Mouse (Mus musculus) heart, embryonic 15.5 days (tissue): Measurements from ENCODE around the gene Zfp691. TPM values are rescaled to one million over a fixed set of nuclear protein-coding genes. Genes with fewer than 3 reads are reported as not detected.

Source experiments
- ATAC-seq: fragments of 200-750 bp; cut with Nextera tagmentation; replicated peaks from 2 replicates; pipeline ENCODE4 v1.8.0; 2017; ENCODE audit warnings: low read depth, moderate TSS enrichment; ENCODE audit not compliant: insufficient number of reproducible peaks, insufficient read depth, low FRiP score
- H3K27ac ChIP-seq: fragments of 300-500 bp; sonication (generic); 2 replicates; pipeline ENCODE4 v1.5.1; 2015; ENCODE audit warnings: mild to moderate bottlenecking, inconsistent platforms
- H3K27me3 ChIP-seq: fragments of 300-500 bp; sonication (generic); 2 replicates; pipeline ENCODE4 v1.6.1; 2015; ENCODE audit warnings: inconsistent platforms
- H3K36me3 ChIP-seq: fragments of 300-500 bp; sonication (generic); 2 replicates; pipeline ENCODE4 v1.6.1; 2015; ENCODE audit warnings: mild to moderate bottlenecking, inconsistent platforms
- H3K4me1 ChIP-seq: fragments of 300-500 bp; sonication (generic); replicated peaks from 2 replicates; pipeline ENCODE4 v1.6.1; 2015; ENCODE audit warnings: inconsistent platforms
- H3K4me2 ChIP-seq: fragments of 300-500 bp; sonication (generic); 2 replicates; pipeline ENCODE4 v1.6.1; 2015; ENCODE audit warnings: inconsistent platforms, mild to moderate bottlenecking, moderate library complexity
- H3K4me3 ChIP-seq: fragments of 300-500 bp; sonication (generic); 2 replicates; pipeline ENCODE4 v1.5.1; 2015; ENCODE audit warnings: mild to moderate bottlenecking, inconsistent platforms
- H3K9ac ChIP-seq: fragments of 300-500 bp; sonication (generic); 2 replicates; pipeline ENCODE4 v1.6.1; 2015; ENCODE audit warnings: mild to moderate bottlenecking, inconsistent platforms
- H3K9me3 ChIP-seq: fragments of 300-500 bp; sonication (generic); replicated peaks from 2 replicates; pipeline ENCODE4 v1.6.1; 2016; ENCODE audit warnings: inconsistent platforms
- whole genome bisulfite sequencing: fragments of 180-500 bp; shearing (Covaris S2); methylation state at CpG from one replicate; pipeline ENCODE4 v1.1.7; 2015; ENCODE audit warnings: mixed read lengths; 5-methylcytosine and 5-hydroxymethylcytosine counted together
- polyA plus RNA-seq: library from polyadenylated mRNA; unstranded; fragments of >200 nt; fragmentation: Nextera tagmentation; extraction: Ambion mirVana; gene quantifications from 2 replicates; pipeline ENCODE4 v1.2.1, GENCODE M21; 2015

Zfp691 gene
- polyA plus RNA-seq, 1 experiment from 2014 or later: 10.6 TPM

DNA sequence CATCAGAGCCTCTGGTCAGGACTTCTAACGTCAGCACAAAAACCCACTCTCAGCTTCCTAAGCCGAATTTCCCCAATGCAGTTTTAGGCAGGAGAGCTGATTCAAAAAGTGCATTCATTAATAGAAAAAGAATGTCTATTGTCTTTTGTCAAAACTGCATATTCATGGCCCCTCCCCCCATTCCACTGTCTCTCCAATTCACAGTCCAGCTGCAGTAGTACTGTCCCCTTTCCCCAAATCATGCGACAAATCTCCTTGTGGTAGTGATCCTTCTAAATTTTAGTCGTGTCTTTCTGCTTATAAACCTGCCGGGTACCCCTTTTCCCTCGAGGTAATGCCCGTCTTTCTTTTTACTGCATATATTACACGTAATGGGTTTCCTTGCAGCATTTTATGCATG lies 35.2 kb downstream of the Zfp691 start:
- H3K4me2 ChIP-seq: no peak overlapping the region
- WGBS: 68% methylated on average over 8 of the region's 8 CpGs
- peaks cover 41% of the 10 kb centered on the region for H3K36me3 ChIP-seq
- no peak overlapping the region for H3K4me3 ChIP-seq
- no peak overlapping the region for H3K27ac ChIP-seq
- peaks cover 16% of the 10 kb centered on the region for H3K4me1 ChIP-seq
- H3K27me3 ChIP-seq: no peaks in the 10 kb centered on the region
- no peak overlapping the region for H3K9ac ChIP-seq
- no peaks in the 10 kb centered on the region for H3K9me3 ChIP-seq
- ATAC-seq: no peak

GRCm38 (mm10) chr4:119138171-119138570 lies 35.8 kb downstream of the Zfp691 start:
- 25% methylated on average over 18 of the region's 18 CpGs for WGBS
- no peaks in the 10 kb centered on the region for H3K27me3 ChIP-seq
- H3K9ac ChIP-seq: no peak overlapping the region
- H3K27ac ChIP-seq: 0 out of 2 replicates have a peak overlapping the region, but pooled peaks have one; percentile 6
- peak overlapping the region; percentile 35 for H3K4me2 ChIP-seq
- ATAC-seq: 0 out of 2 replicates have a peak, but pooled peaks have one; percentile 32
- H3K4me3 ChIP-seq: no peak overlapping the region
- H3K4me1 ChIP-seq: peaks cover 16% of the 10 kb centered on the region
- H3K9me3 ChIP-seq: no peaks in the 10 kb centered on the region
- H3K36me3 ChIP-seq: peaks cover 47% of the 10 kb centered on the region

DNA sequence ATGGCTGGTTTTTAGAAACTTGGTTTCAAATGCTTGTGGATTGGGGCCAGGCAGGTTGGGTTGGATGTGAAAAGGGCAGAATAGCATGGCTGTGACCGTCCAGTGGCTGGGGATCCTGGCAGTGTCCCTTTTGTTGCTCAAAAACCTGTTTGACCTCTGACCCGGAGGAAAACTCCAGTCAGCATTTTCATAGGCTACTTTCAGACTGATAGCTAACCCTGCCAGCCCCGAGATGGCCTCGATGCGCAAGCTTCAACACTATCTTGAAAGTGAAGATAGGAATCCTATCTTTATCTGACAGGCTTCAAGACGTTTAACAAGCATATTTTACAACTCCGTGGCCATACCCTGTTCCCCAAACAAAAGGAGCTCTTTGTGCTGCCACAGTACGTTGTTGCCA lies 36.7 kb downstream of the Zfp691 start:
- Histone ChIP-seq H3K9me3 (no peaks in the 10 kb centered on the region), H3K27me3 (no peaks in the 10 kb centered on the region), H3K36me3 (peaks cover 55% of the 10 kb centered on the region), H3K27ac (no peak overlapping the region), H3K4me3 (no peak overlapping the region), H3K4me2 (no peak overlapping the region), H3K9ac (no peak overlapping the region), H3K4me1 (peaks cover 13% of the 10 kb centered on the region)
- 50% methylated on average over 8 of the region's 8 CpGs for WGBS
- ATAC-seq: no peak

DNA sequence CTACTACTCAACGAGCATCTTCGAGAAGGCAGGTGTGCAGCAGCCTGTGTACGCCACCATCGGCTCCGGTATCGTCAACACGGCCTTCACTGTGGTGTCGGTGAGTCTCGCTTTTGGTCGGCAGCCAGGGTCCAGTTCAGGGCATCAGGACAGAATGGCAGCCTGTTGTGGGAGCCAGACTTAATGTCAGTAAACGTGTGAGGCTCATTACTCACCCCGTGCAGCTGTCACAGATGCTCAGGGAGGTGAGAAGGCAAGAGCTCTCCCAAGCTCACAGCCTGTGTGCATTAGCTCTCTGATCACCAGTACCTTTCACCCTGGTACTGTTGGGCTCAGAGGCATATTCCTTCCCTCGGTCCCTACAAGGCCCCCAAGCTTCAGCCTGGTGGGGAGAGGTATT lies 40.1 kb downstream of the Zfp691 start:
- Histone ChIP-seq H3K36me3 (peaks cover 60% of the 10 kb centered on the region), H3K4me1 (peaks cover 18% of the 10 kb centered on the region), H3K27me3 (no peaks in the 10 kb centered on the region), H3K4me3 (no peak overlapping the region), H3K9me3 (no peaks in the 10 kb centered on the region), H3K27ac (no peak overlapping the region), H3K4me2 (no peak overlapping the region), H3K9ac (no peak overlapping the region)
- 92% methylated on average over 13 of the region's 13 CpGs for WGBS
- no peak for ATAC-seq

GRCm38 (mm10) chr4:119133306-119133705 lies 40.7 kb downstream of the Zfp691 start:
- H3K36me3 ChIP-seq: peaks cover 60% of the 10 kb centered on the region
- no peak for ATAC-seq
- no peak overlapping the region for H3K4me3 ChIP-seq
- WGBS: 87% methylated on average over 13 of the region's 13 CpGs
- no peaks in the 10 kb centered on the region for H3K9me3 ChIP-seq
- peaks cover 21% of the 10 kb centered on the region for H3K4me1 ChIP-seq
- H3K27me3 ChIP-seq: no peaks in the 10 kb centered on the region
- no peak overlapping the region for H3K4me2 ChIP-seq
- no peak overlapping the region for H3K27ac ChIP-seq
- no peak overlapping the region for H3K9ac ChIP-seq

DNA sequence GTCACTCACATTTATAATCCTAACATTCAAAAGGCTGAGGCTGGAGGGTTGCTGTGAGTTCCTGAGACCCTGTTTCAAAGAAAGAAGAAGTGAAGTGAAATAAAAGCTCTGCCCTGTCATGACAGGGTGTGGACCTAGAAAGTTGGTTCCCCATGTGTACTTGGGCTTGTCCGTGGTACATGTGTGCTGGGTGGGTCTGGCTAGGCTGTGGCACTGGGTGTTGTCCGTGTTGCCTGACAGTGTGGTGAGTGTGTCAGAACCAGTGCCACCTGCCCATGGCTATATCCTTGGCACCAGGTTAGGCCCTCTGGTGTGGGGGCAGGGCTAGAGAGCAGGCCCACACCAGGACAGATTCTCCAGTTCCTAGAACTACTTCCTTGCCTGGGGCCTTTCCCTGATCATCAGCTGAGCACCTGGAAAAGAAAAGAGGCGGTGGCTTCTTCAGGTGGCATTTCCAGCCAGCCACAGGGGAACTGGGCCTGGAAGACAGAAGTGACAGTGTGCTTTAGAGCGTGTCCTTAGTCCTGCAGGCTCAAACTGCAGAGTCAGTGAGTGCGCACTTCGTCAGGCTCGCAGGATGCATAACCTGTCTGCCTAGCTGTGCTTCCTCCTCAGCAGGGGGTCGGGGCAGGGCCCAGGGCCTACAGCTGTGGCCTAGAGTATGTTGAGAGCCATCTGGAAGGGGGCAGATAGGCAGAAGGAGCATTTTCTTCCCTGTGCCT lies 42.6 kb downstream of the Zfp691 start:
- 83% methylated on average over 8 of the region's 8 CpGs for WGBS
- no peak overlapping the region for H3K4me3 ChIP-seq
- H3K9ac ChIP-seq: no peak overlapping the region

DNA sequence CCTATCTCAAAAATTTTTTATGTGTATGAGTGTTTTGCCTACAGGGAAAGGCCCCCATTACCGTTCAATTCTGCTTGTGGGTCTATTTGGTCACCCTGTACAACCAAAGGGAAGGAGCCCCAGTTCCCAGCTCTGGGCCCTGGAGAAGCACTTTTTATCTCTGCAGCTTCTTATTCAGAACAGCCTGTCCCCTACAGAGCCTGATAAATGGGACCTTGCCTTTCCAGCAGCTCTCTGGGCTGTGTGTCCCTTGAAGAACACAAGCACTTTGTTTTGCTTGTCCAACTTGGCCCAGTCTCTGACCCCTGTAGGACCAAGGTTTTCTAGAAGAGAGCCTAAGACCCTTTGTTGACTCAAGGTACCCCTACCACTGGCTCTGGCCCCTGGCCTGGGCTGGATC lies 44.9 kb downstream of the Zfp691 start:
- no peak overlapping the region for H3K4me2 ChIP-seq
- no peaks in the 10 kb centered on the region for H3K9me3 ChIP-seq
- H3K4me3 ChIP-seq: no peak overlapping the region
- whole genome bisulfite sequencing: 63% methylated on average over 1 of the region's 1 CpGs
- H3K4me1 ChIP-seq: peaks cover 53% of the 10 kb centered on the region
- H3K27me3 ChIP-seq: no peaks in the 10 kb centered on the region
- no peak overlapping the region for H3K27ac ChIP-seq
- ATAC-seq: no peak
- H3K9ac ChIP-seq: no peak overlapping the region
- peaks cover 23% of the 10 kb centered on the region for H3K36me3 ChIP-seq

More for the DNA sequence above, 42.6 kb downstream of the Zfp691 start:
- Histone ChIP-seq H3K4me2 (no peak overlapping the region), H3K27ac (no peak overlapping the region), H3K27me3 (no peaks in the 10 kb centered on the region), H3K4me1 (peaks cover 30% of the 10 kb centered on the region), H3K9me3 (no peaks in the 10 kb centered on the region), H3K36me3 (peaks cover 45% of the 10 kb centered on the region)
- ATAC-seq: no peak

DNA sequence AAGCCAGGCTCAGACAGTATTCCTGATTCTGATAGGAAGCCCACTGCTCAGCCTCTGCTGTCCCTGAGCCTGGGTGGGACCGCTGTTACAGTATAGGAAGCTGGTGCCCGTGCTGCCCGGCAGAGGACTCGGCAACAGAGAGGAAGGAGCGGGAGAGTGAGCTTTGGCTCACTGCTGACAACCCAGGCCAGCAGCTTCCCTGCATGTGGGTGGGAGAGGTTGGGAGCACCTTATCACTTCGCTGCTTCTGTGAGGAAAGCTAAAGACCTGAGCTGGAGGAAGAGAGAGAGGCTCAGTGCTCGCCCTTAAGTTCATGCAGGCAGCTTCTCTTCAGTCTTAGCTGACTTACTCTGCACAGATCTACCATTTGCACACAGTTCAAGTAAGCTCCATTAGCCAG lies 45.4 kb downstream of the Zfp691 start:
- Histone ChIP-seq H3K4me3 (no peak overlapping the region), H3K27ac (peak overlapping the region; percentile 55), H3K9me3 (no peaks in the 10 kb centered on the region), H3K4me2 (no peak overlapping the region), H3K4me1 (peaks cover 58% of the 10 kb centered on the region), H3K36me3 (peaks cover 17% of the 10 kb centered on the region), H3K27me3 (no peaks in the 10 kb centered on the region), H3K9ac (0 out of 2 replicates have a peak overlapping the region, but pooled peaks have one; percentile 5)
- ATAC-seq: no peak
- 36% methylated on average over 7 of the region's 7 CpGs for WGBS

GRCm38 (mm10) chr4:119127229-119127628 lies 46.8 kb downstream of the Zfp691 start:
- Histone ChIP-seq H3K27me3 (no peaks in the 10 kb centered on the region), H3K4me2 (no peak overlapping the region), H3K9me3 (no peaks in the 10 kb centered on the region), H3K9ac (no peak overlapping the region), H3K4me1 (peaks cover 71% of the 10 kb centered on the region), H3K4me3 (no peak overlapping the region), H3K36me3 (peaks cover 12% of the 10 kb centered on the region), H3K27ac (0 out of 2 replicates have a peak overlapping the region, but pooled peaks have one; percentile 31)
- WGBS: 63% methylated on average over 6 of the region's 6 CpGs
- no peak; the same call in 1 of the 2 replicates for ATAC-seq

- Histone ChIP-seq H3K4me2 (no peak overlapping the region), H3K36me3 (peaks cover 17% of the 10 kb centered on the region; the same call in 1 of the 2 replicates), H3K9me3 (no peaks in the 10 kb centered on the region), H3K27me3 (no peaks in the 10 kb centered on the region), H3K4me3 (no peak overlapping the region), H3K27ac (peak overlapping the region; percentile 39; the same call in 1 of the 2 replicates), H3K9ac (no peak overlapping the region), H3K4me1 (peaks cover 83% of the 10 kb centered on the region)
- ATAC-seq: no peak
- 58% methylated on average over 9 of the region's 9 CpGs for WGBS
Observed at GRCm38 (mm10) chr4:119125577-119126270, 48.3 kb downstream of the Zfp691 start.

DNA sequence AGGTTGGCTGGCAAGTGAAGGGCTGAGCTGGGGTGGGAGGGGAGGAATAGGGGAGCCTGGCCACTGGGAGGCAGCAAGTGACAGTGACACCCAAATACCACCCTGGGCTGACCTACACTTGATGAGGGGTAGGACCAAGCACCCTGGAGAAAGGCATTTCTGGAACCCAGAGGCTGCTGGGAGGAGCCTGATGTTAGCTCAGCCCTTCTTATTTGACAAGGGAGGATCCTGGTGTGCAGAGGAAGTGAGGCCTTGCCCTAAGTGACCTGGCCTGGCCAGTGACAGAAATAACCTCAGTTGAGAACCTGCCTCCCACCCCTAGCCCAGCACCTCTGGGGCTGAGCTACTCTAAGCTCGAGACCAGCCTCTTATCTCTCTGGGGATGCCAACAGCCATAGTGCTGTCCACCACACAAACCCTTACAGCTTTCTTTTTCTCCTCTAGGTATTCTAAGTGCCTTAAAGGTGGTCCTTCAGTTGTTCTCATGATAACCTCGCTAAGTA lies 49.2 kb downstream of the Zfp691 start:
- no peak for ATAC-seq
- no peaks in the 10 kb centered on the region for H3K27me3 ChIP-seq
- no peak overlapping the region for H3K9ac ChIP-seq
- peak overlapping the region; percentile 39 for H3K27ac ChIP-seq
- H3K4me2 ChIP-seq: no peak overlapping the region
- WGBS: 45% methylated on average over 2 of the region's 2 CpGs
- no peaks in the 10 kb centered on the region for H3K9me3 ChIP-seq
- H3K4me3 ChIP-seq: no peak overlapping the region
- peaks cover 22% of the 10 kb centered on the region for H3K36me3 ChIP-seq
- peaks cover 92% of the 10 kb centered on the region for H3K4me1 ChIP-seq
